Mouse (Mus musculus): ENCODE results near the gene Homer2.

The Homer2 gene

DNA sequence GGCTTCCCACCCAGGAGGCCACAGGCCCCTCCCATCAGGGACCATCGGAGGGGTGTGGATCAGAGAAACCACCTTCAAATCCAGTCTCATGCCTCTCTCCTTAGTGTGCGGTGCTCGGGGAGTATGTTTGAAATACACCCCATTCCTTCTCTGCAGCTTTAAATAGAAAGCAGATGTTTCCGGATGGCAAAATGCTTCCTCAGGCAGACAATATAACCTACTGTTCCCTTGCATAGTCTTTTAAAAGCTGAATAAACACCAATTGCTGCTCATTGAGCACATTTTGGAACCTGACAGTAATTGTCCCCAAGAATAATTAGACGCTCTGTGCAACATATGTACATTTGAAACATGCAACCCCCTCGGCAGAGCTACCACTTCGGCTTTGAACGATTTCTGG is 53.3 kb downstream of the Homer2 start:
- in situ Hi-C loops (cut with MboI, MseI): no loop called here

- in situ Hi-C loops (cut with MboI, MseI): no loop called here
Measured at GRCm38 (mm10) chr7:81652296-81652695, 55.0 kb downstream of the Homer2 start.

- in situ Hi-C loops (cut with MboI, MseI): no loop called here
Measured at GRCm38 (mm10) chr7:81651284-81651683, 56.0 kb downstream of the Homer2 start.

DNA sequence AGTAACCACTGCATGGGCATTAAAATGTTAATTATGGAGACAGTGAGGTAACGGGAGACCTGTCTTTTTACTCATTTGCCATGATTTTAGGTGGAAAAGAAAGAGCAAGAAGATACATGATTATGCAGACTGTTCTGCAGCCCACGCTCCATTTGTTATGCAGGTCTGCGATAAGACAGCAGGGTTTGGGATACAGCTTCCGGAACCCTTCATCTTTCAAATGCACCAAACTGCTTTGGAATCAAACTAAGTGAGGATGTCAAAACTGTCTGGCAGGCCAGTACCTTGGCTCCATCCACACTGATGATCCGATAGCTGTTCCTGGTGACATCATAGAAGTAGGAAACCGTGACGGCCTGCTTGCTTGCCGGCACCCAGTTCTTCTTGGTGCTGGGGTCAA is 58.1 kb downstream of the Homer2 start:
- in situ Hi-C loops (cut with MboI, MseI): loop anchor here in 1 of 2 experiments (10.0 kb wide), 1 partner anchor 56 kb away; the partner anchor contains the start of gene Homer2

DNA sequence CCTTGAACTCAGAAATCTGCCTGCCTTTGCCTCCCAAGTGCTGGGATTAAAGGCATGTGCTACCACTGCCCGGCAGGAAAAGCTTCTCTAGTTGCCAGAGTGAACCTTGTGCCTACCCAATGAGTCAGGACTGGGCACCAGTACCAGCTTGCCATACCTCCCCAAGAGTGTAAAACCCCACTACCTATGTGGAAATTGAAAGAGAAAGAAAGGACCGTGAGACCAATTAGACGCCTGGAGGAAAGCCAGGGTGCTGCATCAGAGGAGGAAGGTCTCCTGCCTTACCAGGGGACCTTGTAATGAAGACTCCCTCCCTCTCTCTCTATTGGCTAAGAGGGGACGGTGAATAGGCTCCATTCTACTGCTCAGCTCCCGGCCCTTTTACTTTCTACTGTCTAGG is 59.4 kb downstream of the Homer2 start:
- in situ Hi-C loops (cut with MboI, MseI): loop anchor here in 1 of 2 experiments (10.0 kb wide), 1 partner anchor 57 kb away; the partner anchor contains the start of gene Homer2

- in situ Hi-C loops (cut with MboI, MseI): loop anchor here in 1 of 2 experiments (10.0 kb wide), 1 partner anchor 60 kb away; the partner anchor contains the start of gene Homer2
Measured at GRCm38 (mm10) chr7:81644551-81645235, 62.6 kb downstream of the Homer2 start.

- in situ Hi-C loops (cut with MboI, MseI): loop anchor here in 1 of 2 experiments (10.0 kb wide), 1 partner anchor 64 kb away; the partner anchor contains the start of gene Homer2
Measured at GRCm38 (mm10) chr7:81641101-81641500, 66.2 kb downstream of the Homer2 start.

GRCm38 (mm10) chr7:81632586-81632985 is 74.7 kb downstream of the Homer2 start:
- in situ Hi-C loops (cut with MboI, MseI): loop anchor here in 1 of 2 experiments (10.0 kb wide), 1 partner anchor 218 kb away; no protein-coding TSS in a partner anchor

GRCm38 (mm10) chr7:81631261-81631660 is 76.1 kb downstream of the Homer2 start:
- in situ Hi-C loops (cut with MboI, MseI): loop anchor here in 1 of 2 experiments (10.0 kb wide), 1 partner anchor 216 kb away; no protein-coding TSS in a partner anchor

DNA sequence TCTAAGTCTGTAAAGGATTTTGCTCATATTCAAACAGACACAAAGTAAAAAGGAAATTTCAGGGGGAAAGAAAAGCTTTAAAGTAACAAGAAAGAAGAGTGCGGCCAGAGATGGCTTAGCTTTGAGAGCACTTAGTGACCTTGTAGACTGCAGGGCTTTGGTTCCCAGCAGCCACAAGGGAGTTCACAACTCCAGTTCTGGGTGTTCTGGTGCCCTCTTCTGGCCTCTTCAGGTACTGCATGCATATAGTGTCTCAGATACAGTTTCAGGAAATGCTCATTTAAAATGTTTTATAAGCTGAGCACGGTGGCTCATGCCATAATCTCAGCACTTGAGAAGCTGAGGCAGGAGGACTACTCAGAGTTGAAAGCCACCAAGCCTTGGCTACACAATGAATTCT is 80.9 kb downstream of the Homer2 start:
- in situ Hi-C loops (cut with MboI, MseI): no loop called here

DNA sequence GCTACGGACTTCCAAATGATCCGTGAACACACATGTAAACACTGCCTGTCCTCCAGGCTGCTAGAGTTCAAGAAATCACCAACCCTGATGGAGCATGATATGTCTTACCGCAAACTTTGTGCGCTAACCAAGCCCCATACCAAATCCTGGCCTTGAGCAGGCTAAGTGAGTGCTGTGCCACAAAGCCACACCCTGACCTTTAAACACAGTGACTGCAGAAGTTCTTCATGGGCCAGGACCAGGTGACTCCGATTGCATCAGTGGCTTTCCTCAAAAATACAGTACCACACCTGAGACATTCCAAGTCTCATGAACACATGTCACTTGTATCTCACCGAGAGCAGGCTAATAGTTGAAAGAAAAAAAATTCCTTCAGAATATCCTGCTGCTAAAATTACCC is 83.6 kb downstream of the Homer2 start:
- in situ Hi-C loops (cut with MboI, MseI): no loop called here

- in situ Hi-C loops (cut with MboI, MseI): no loop called here
Measured at GRCm38 (mm10) chr7:81622793-81623192, 84.5 kb downstream of the Homer2 start.

DNA sequence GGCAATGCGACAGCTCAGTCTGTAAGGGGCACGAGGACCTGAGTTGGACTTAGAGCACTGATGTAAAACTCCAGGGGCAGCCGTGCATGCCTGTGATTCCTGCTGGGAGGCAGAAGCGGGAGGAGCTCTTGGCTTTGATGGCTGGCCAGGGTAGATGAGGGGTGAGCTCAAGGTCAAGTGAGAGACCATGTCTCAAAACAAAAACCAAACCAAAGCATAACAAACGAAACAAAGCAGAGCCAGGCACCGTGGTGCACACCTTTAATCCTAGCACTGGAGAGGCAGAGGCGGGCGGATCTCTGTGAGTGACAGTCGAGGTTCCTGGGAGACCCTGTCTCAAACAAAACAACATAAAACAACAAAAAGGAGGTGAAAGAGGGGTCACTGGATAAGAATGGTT is 92.3 kb downstream of the Homer2 start:
- in situ Hi-C loops (cut with MboI, MseI): no loop called here

GRCm38 (mm10) chr7:81612856-81613635 is 94.3 kb downstream of the Homer2 start:
- in situ Hi-C loops (cut with MboI, MseI): no loop called here

- in situ Hi-C loops (cut with MboI, MseI): no loop called here
Measured at GRCm38 (mm10) chr7:81610125-81610524, 97.2 kb downstream of the Homer2 start.

DNA sequence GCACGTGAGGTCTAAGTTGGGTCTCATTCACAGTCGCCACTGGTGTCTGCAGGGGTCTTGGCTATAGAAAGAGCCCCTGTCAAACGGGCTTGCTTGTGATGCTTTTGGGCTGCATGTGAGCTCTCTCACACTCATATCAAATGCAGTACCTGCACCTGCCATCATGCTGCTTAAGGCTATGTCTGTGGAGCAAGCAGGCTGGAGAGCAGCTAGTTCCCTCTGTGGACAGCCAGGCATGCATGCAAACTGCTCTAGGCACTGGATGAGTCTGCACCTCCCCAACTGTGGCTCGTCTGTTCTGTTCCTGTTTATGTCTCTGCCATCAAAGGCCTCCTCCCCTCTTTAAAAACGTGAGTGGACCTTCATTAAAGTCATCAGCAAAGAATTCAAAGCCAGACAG is 100.9 kb downstream of the Homer2 start:
- in situ Hi-C loops (cut with MboI, MseI): no loop called here

- in situ Hi-C loops (cut with MboI, MseI): no loop called here
Measured at GRCm38 (mm10) chr7:81605489-81605888, 101.8 kb downstream of the Homer2 start.

GRCm38 (mm10) chr7:81604991-81605390 is 102.3 kb downstream of the Homer2 start:
- in situ Hi-C loops (cut with MboI, MseI): no loop called here

DNA sequence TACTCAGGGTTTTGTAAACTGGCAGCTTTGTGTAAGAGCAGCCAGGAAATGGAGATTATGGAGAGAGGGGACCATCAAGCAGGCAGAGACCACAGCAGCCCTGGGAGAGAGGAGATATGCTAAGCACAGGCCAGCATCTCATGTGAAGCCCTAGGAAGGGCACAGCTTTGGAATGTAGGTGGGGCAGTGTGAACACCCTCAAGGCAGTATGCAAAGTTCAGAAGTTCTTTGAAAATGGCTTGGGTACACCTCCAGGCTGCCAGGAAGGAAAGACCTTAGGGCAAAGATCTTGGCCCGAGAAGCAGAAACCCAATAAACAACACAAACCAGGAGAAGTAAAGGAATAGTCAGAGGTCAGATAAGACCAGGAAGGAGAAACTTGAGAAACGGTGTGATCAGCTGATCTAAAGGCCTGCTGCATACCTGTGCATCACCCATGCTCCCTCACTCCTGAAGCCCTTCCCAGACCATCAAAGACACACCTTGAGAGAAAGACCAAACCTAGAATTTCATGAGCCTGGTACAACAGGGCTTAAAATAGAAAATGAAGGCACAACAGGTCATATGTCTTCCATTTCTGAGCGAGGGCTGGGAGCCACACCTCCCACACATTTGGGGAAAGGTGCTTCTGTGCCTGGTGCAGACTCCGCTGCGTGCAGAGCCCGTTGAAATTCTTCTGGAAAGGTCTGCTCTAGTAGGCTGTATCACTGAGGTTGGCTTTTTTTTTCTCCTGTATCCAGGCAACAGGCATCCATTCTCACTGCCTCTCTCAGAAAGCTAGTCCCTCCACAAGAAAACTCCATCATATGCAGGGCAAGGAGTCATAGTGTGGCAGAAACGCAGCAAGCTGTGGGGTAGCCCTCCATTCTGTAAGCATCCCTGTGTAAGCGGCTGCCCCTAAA is 107.7 kb downstream of the Homer2 start:
- in situ Hi-C loops (cut with MboI, MseI): no loop called here

DNA sequence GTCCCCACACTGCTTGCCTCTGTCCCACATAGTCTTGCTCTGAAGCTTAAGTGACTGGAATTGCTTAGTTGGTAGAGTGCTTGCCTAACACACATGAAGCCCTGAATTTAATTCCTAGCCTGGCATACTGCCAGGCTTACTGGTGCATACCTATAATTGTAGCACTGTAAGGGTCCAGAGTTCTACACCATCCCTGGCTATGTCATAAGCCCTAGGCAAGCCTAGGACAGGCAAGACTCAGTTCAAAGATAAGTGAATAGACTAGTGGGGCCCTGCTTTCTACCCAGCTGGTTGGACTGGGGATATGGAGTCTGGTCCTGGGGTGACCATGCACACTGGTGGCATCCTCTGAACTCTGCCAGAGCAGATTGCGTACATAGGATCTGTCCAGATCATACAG is 109.7 kb downstream of the Homer2 start:
- in situ Hi-C loops (cut with MboI, MseI): no loop called here

DNA sequence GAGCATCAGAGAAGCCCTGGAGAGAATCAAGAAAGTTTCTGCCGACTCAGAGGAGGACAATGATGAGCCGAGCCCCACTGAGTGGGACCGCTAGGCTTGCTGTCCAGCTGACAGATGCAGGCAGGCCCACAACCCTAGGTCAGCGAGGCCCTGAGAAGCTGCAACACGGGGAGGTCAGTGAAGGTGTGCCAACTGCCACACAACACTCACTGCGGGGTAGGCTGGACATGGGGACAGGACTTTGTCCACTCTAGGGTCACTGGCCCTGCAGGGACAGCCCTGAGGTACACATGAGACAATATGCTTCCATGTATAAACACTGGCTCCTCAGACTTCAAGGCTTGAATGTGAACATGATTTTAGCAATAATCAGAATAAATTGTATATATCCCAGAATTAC is 111.2 kb downstream of the Homer2 start:
- in situ Hi-C loops (cut with MboI, MseI): no loop called here

All from T-helper 17 cell (primary cell).